Mouse (Mus musculus) MEL (cell line): ENCODE results near the gene Ltn1. TPM values are rescaled to one million over a fixed set of nuclear protein-coding genes. Genes with fewer than 3 reads are reported as not detected.
A peak's percentile ranks its signal among the peaks of the same experiment; 100 is the strongest.

ENCODE experiments used
- DNase-seq: peaks from one replicate; pipeline ENCODE4 v3.0.0; 2011; ENCODE audit warnings: low read depth, low spot score
- H3K27ac ChIP-seq: 2 replicates; pipeline ENCODE4 v1.5.1; 2012; ENCODE audit warnings: low read depth, mild to moderate bottlenecking, control low read depth, low read length, moderate library complexity; ENCODE audit not compliant: control insufficient read depth
- H3K27me3 ChIP-seq, 2 experiments: fragments of 150-350 bp in 1 of 2; sonication (generic) in 1 of 2; 2 replicates each; pipeline ENCODE4 v1.6.1; 2012; ENCODE audit warnings: low read length in 2 of 2, mild to moderate bottlenecking in 2 of 2, improper control_type of control experiment in 1 of 2, moderate library complexity in 1 of 2; ENCODE audit not compliant: insufficient read depth in 2 of 2, control insufficient read depth in 1 of 2
- H3K36me3 ChIP-seq, 2 experiments: 2 replicates each; pipeline ENCODE4 v1.6.1; 2012 to 2014; ENCODE audit warnings: low read length in 2 of 2, improper control_type of control experiment in 1 of 2, inconsistent platforms in 1 of 2, mild to moderate bottlenecking in 1 of 2; ENCODE audit not compliant: insufficient read depth in 2 of 2, control insufficient read depth in 1 of 2
- H3K4me1 ChIP-seq, 2 experiments: fragments of 150-350 bp in 1 of 2; sonication (generic) in 1 of 2; 2 replicates each; pipeline ENCODE4 v1.6.1; 2012; ENCODE audit warnings: low read length in 2 of 2, improper control_type of control experiment in 1 of 2, mild to moderate bottlenecking in 1 of 2; ENCODE audit not compliant: insufficient read depth in 2 of 2, control insufficient read depth in 1 of 2
- H3K4me3 ChIP-seq, 2 experiments: fragments of 150-350 bp in 1 of 2; sonication (generic) in 1 of 2; 2 replicates each; pipeline ENCODE4 v1.5.1; 2012; ENCODE audit warnings: low read depth in 2 of 2, low read length in 2 of 2, mild to moderate bottlenecking in 2 of 2, moderate library complexity in 2 of 2, control low read depth in 1 of 2, improper control_type of control experiment in 1 of 2; ENCODE audit not compliant: control insufficient read depth in 1 of 2, insufficient read depth in 1 of 2
- H3K79me2 ChIP-seq: 2 replicates; pipeline ENCODE4 v1.6.1; 2012; ENCODE audit warnings: mild to moderate bottlenecking, low read length, moderate library complexity; ENCODE audit not compliant: control insufficient read depth, poor library complexity, insufficient read depth
- H3K9ac ChIP-seq: 2 replicates; pipeline ENCODE4 v1.6.1; 2012; ENCODE audit warnings: low read depth, mild to moderate bottlenecking, control low read depth, low read length, moderate library complexity; ENCODE audit not compliant: control insufficient read depth, poor library complexity, severe bottlenecking
- H3K9me3 ChIP-seq: fragments of 150-350 bp; sonication (generic); replicated peaks from 2 replicates; pipeline ENCODE4 v1.6.1; 2012; ENCODE audit warnings: mild to moderate bottlenecking, low read length, improper control_type of control experiment, moderate library complexity; ENCODE audit not compliant: insufficient read depth
- CHD1 ChIP-seq: IDR thresholded peaks from 2 replicates; pipeline ENCODE4 v1.6.1; 2012; ENCODE audit warnings: low read depth, mild to moderate bottlenecking, inconsistent platforms, low read length, improper control_type of control experiment
- CHD2 ChIP-seq: IDR thresholded peaks from 2 replicates; pipeline ENCODE4 v1.6.1; 2011; ENCODE audit warnings: low read length, improper control_type of control experiment
- ELF1 ChIP-seq: IDR thresholded peaks from 2 replicates; pipeline ENCODE4 v1.6.1; 2014; ENCODE audit warnings: low read depth, mild to moderate bottlenecking, inconsistent platforms, low read length, improper control_type of control experiment, moderate library complexity
- EP300 ChIP-seq, 2 experiments: IDR thresholded peaks; 2 replicates each; pipeline ENCODE4 v1.6.1; 2011; ENCODE audit warnings: improper control_type of control experiment in 2 of 2, low read length in 2 of 2, low read depth in 1 of 2, mild to moderate bottlenecking in 1 of 2
- ETS1 ChIP-seq: IDR thresholded peaks from 2 replicates; pipeline ENCODE4 v1.6.1; 2012; ENCODE audit warnings: low read depth, mild to moderate bottlenecking, inconsistent platforms, low read length, improper control_type of control experiment, moderate library complexity
- GATA1 ChIP-seq: IDR thresholded peaks from 2 replicates; pipeline ENCODE4 v1.6.1; 2011; ENCODE audit warnings: low read depth, low read length, improper control_type of control experiment
- JUND ChIP-seq: IDR thresholded peaks from 2 replicates; pipeline ENCODE4 v1.6.1; 2011; ENCODE audit warnings: low read depth, mild to moderate bottlenecking, improper control_type of control experiment, low read length
- MYB ChIP-seq: IDR thresholded peaks from 2 replicates; pipeline ENCODE4 v1.6.1; 2011; ENCODE audit warnings: mild to moderate bottlenecking, low read depth, low read length, improper control_type of control experiment
- NELFE ChIP-seq: IDR thresholded peaks from 2 replicates; pipeline ENCODE4 v1.6.1; 2011; ENCODE audit warnings: low read depth, low read length, improper control_type of control experiment
- SIN3A ChIP-seq: IDR thresholded peaks from 2 replicates; pipeline ENCODE4 v1.6.1; 2012; ENCODE audit warnings: low read length, improper control_type of control experiment, inconsistent platforms
- UBTF ChIP-seq: IDR thresholded peaks from 2 replicates; pipeline ENCODE4 v1.6.1; 2012; ENCODE audit warnings: low read depth, mild to moderate bottlenecking, inconsistent platforms, low read length, improper control_type of control experiment, moderate library complexity, borderline replicate concordance; ENCODE audit not compliant: insufficient read depth
- ZC3H11A ChIP-seq: IDR thresholded peaks from 2 replicates; pipeline ENCODE4 v1.6.1; 2012; ENCODE audit warnings: low read depth, mild to moderate bottlenecking, inconsistent platforms, low read length, improper control_type of control experiment
- polyA plus RNA-seq, 2 experiments: library from polyadenylated mRNA; stranded (reverse) in 1 of 2; unstranded in 1 of 2; fragments of >175 nt in 1 of 2; fragments of >200 nt in 1 of 2; gene quantifications; 2 replicates each; pipeline versions ENCODE4 v1.2.1 to v1.2.4; 2012; ENCODE audit warnings: low replicate concordance in 2 of 2, low read depth in 1 of 2; ENCODE audit not compliant: insufficient read length in 2 of 2, insufficient read depth in 1 of 2, missing spikeins in 1 of 2
- total RNA-seq: library from RNA; depleted of rRNA; stranded (reverse); fragments of 300-350 nt; gene quantifications from 2 replicates; pipeline ENCODE4 v1.2.3, GENCODE M21; 2012

The Ltn1 gene
- total and polyA plus RNA-seq, 3 experiments = 16.0 to 55.9 (median 22.3) TPM

DNA sequence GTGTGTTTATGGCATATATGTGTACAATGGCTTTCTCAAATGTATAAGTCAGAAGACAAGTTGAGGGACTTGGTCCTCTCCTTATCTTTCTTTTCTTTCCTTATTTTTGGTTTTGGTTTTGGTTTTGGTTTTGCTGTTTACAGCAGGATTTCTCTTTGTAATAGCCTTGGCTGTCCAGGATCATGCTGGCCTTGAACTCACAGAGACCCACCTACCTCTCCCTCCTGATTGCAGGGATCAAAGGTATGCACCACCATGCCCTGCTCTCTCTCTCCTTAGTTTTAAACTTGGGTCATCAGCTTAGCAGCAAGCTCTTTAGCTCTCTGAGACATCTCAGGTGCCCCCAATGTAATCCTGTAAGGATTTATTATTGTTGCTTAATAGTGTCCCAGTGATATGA is 12.7 kb upstream of the Ltn1 start:
- TF ChIP-seq SIN3A (no peak), ETS1 (no peak), EP300 (IDR thresholded peaks at IDR 0.05; ENCODE audit: low read depth in 1 of 2, low read length in 2 of 2) (no peak)
- Histone ChIP-seq H3K9me3 (no peaks in the 10 kb centered on the region), H3K27me3 (peaks cover 0 to 6% of the 10 kb centered on the region in 2 experiments; a peak in 2 of 4 replicates), H3K4me3 (no peak overlapping the region), H3K9ac (no peak overlapping the region), H3K4me1 (peaks cover 0 to 10% of the 10 kb centered on the region in 2 experiments; a peak in 2 of 4 replicates), H3K27ac (no peak overlapping the region), H3K36me3 (peaks cover 0 to 3% of the 10 kb centered on the region in 2 experiments; a peak in 2 of 4 replicates), H3K79me2 (no peaks in the 10 kb centered on the region; the same call in 1 of the 2 replicates)
- no peak for DNase-seq

DNA sequence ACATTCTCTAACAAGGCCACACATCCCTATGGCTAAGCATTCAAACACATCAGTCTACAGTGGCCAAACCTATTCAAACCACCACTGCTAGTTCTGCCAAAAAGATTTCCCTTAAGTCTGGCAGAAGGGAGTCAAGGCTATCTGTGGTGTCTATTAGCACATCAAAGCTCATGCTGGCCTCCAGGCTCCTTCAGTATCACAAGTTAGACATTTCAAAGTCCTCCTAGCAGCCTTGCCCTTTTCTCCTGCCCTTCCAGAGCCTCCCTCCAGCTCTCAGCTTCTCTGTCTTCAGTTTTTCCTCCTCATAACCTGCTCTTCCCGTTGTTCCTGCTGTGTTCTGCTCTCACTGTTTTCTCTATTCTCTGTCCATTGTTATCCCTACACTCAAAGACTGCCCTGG is 11.7 kb upstream of the Ltn1 start:
- H3K9me3 ChIP-seq = no peaks in the 10 kb centered on the region
- peaks cover 0 to 6% of the 10 kb centered on the region in 2 experiments; a peak in 2 of 4 replicates for H3K27me3 ChIP-seq
- peaks cover 0 to 10% of the 10 kb centered on the region in 2 experiments; a peak in 3 of 4 replicates for H3K4me1 ChIP-seq
- peaks cover 0 to 3% of the 10 kb centered on the region in 2 experiments; a peak in 2 of 4 replicates for H3K36me3 ChIP-seq
- H3K27ac ChIP-seq = no peak overlapping the region
- H3K9ac ChIP-seq = no peak overlapping the region
- H3K4me3 ChIP-seq = no peak overlapping the region
- no peak for TF ChIP-seq MYB
- no peaks in the 10 kb centered on the region; the same call in 1 of the 2 replicates for H3K79me2 ChIP-seq
- DNase-seq = no peak

- H3K9ac ChIP-seq = no peak overlapping the region
- TF ChIP-seq JUND (no peak), CHD2 (no peak), NELFE (no peak), ELF1 (no peak), ZC3H11A (no peak), EP300 (IDR thresholded peaks at IDR 0.05; ENCODE audit: low read depth in 1 of 2, low read length in 2 of 2) (0 out of 4 replicates have a peak, but pooled peaks of 1 of the 2 experiments have one; percentile 5), CHD1 (no peak), GATA1 (peak; percentile 42), UBTF (no peak)
- no peak overlapping the region for H3K4me3 ChIP-seq
- peaks cover 0 to 3% of the 10 kb centered on the region in 2 experiments; a peak in 2 of 4 replicates for H3K36me3 ChIP-seq
- H3K9me3 ChIP-seq = no peaks in the 10 kb centered on the region
- no peaks in the 10 kb centered on the region; the same call in 1 of the 2 replicates for H3K79me2 ChIP-seq
- DNase-seq = no peak
- H3K27me3 ChIP-seq = peaks cover 0 to 3% of the 10 kb centered on the region in 2 experiments; a peak in 1 of 4 replicates
- H3K27ac ChIP-seq = no peak overlapping the region
- peaks cover 2 to 10% of the 10 kb centered on the region in 2 experiments for H3K4me1 ChIP-seq
Observed at GRCm38 (mm10) chr16:87443245-87443644, 10.8 kb upstream of the Ltn1 start.
